Mouse (Mus musculus): ENCODE data around the gene Ube2k. TPM values are rescaled to one million over a fixed set of nuclear protein-coding genes. Genes with fewer than 3 reads are reported as not detected.

Ube2k gene
- 142 and 143 TPM in 2 replicates for polyA plus RNA-seq (2014; fragmentation: Nextera tagmentation; extraction: Ambion mirVana)

- Histone ChIP-seq H3K27me3 (ENCODE audit: control insufficient read depth, insufficient read depth, low read length) (no peaks in the 10 kb centered on the region), H3K4me3 (ENCODE audit: low read depth, low read length) (peak within 1 kb of the TSS; percentile 94), H3K36me3 (ENCODE audit: control insufficient read depth, insufficient read depth, low read length) (no peaks in the 10 kb centered on the region), H3K9me3 (ENCODE audit: control insufficient read depth, low read length) (no peaks in the 10 kb centered on the region), H3K4me2 (ENCODE audit: low read depth, low read length, severe bottlenecking) (peak within 1 kb of the TSS; percentile 62), H3K9ac (ENCODE audit: low read length) (peak within 1 kb of the TSS; percentile 98), H3K27ac (ENCODE audit: low read depth, low read length) (peak within 1 kb of the TSS; percentile 99), H3K4me1 (replicated peaks; ENCODE audit: control insufficient read depth, insufficient read depth, low read length) (no peaks in the 10 kb centered on the region; the same call in 1 of the 2 replicates)
- DNase-seq (ENCODE audit: low spot score) (peak; percentile 97), ATAC-seq (replicated peaks; ENCODE audit: low FRiP score) (peak; percentile 95)
- WGBS: under 1% methylated on average over 61 of the region's 66 CpGs
Measured at GRCm38 (mm10) chr5:65536751-65537419, at the start of gene Ube2k, which contains the start of gene Smim14. TSS of gene Ube2k (plus strand) at chr5:65537233. TSS of gene Smim14 (minus strand) at chr5:65537184.

- Histone ChIP-seq H3K9me3 (ENCODE audit: control insufficient read depth, low read length) (no peaks in the 10 kb centered on the region), H3K27me3 (ENCODE audit: control insufficient read depth, insufficient read depth, low read length) (no peaks in the 10 kb centered on the region), H3K9ac (ENCODE audit: low read length) (no peak overlapping the region), H3K4me2 (ENCODE audit: low read depth, low read length, severe bottlenecking) (no peak overlapping the region), H3K4me3 (ENCODE audit: low read depth, low read length) (no peak overlapping the region), H3K36me3 (ENCODE audit: control insufficient read depth, insufficient read depth, low read length) (no peaks in the 10 kb centered on the region), H3K27ac (ENCODE audit: low read depth, low read length) (no peak overlapping the region), H3K4me1 (replicated peaks; ENCODE audit: control insufficient read depth, insufficient read depth, low read length) (peaks cover 5% of the 10 kb centered on the region; the same call in 1 of the 2 replicates)
- ATAC-seq (replicated peaks; ENCODE audit: low FRiP score): no peak
- no peak for DNase-seq (ENCODE audit: low spot score)
- WGBS: 90% methylated on average over 10 of the region's 10 CpGs
Measured at GRCm38 (mm10) chr5:65487381-65487780, 49.7 kb upstream of the Ube2k start.

- Histone ChIP-seq H3K4me3 (ENCODE audit: low read depth, low read length) (no peak overlapping the region), H3K27me3 (ENCODE audit: control insufficient read depth, insufficient read depth, low read length) (no peaks in the 10 kb centered on the region), H3K27ac (ENCODE audit: low read depth, low read length) (no peak overlapping the region), H3K36me3 (ENCODE audit: control insufficient read depth, insufficient read depth, low read length) (no peaks in the 10 kb centered on the region), H3K4me2 (ENCODE audit: low read depth, low read length, severe bottlenecking) (no peak overlapping the region), H3K9me3 (ENCODE audit: control insufficient read depth, low read length) (no peaks in the 10 kb centered on the region), H3K4me1 (replicated peaks; ENCODE audit: control insufficient read depth, insufficient read depth, low read length) (peaks cover 5% of the 10 kb centered on the region; the same call in 1 of the 2 replicates), H3K9ac (ENCODE audit: low read length) (no peak overlapping the region)
- DNase-seq (ENCODE audit: low spot score): no peak
- 86% methylated on average over 7 of the region's 7 CpGs for WGBS
- no peak for ATAC-seq (replicated peaks; ENCODE audit: low FRiP score)
Measured at GRCm38 (mm10) chr5:65488725-65489124, 48.3 kb upstream of the Ube2k start.

- no peak for ATAC-seq (replicated peaks; ENCODE audit: low FRiP score)
- DNase-seq (ENCODE audit: low spot score): no peak
- WGBS: 82% methylated on average over 4 of the region's 4 CpGs
Measured at GRCm38 (mm10) chr5:65489830-65490229, 47.2 kb upstream of the Ube2k start.

GRCm38 (mm10) chr5:65491767-65492715, 45.0 kb upstream of the Ube2k start:
- Histone ChIP-seq H3K4me2 (ENCODE audit: low read depth, low read length, severe bottlenecking) (peak overlapping the region; percentile 93), H3K27ac (ENCODE audit: low read depth, low read length) (peak overlapping the region; percentile 78), H3K36me3 (ENCODE audit: control insufficient read depth, insufficient read depth, low read length) (no peaks in the 10 kb centered on the region), H3K9me3 (ENCODE audit: control insufficient read depth, low read length) (no peaks in the 10 kb centered on the region), H3K9ac (ENCODE audit: low read length) (peak overlapping the region; percentile 92), H3K4me1 (replicated peaks; ENCODE audit: control insufficient read depth, insufficient read depth, low read length) (peaks cover 5% of the 10 kb centered on the region; the same call in 1 of the 2 replicates), H3K4me3 (ENCODE audit: low read depth, low read length) (peak overlapping the region; percentile 92), H3K27me3 (ENCODE audit: control insufficient read depth, insufficient read depth, low read length) (no peaks in the 10 kb centered on the region)
- WGBS: 1% methylated on average over 49 of the region's 57 CpGs
- ATAC-seq (replicated peaks; ENCODE audit: low FRiP score): peak; percentile 81
- DNase-seq (ENCODE audit: low spot score): peak; percentile 84

More at GRCm38 (mm10) chr5:65489830-65490229, 47.2 kb upstream of the Ube2k start:
- Histone ChIP-seq H3K27me3 (ENCODE audit: control insufficient read depth, insufficient read depth, low read length) (no peaks in the 10 kb centered on the region), H3K9me3 (ENCODE audit: control insufficient read depth, low read length) (no peaks in the 10 kb centered on the region), H3K36me3 (ENCODE audit: control insufficient read depth, insufficient read depth, low read length) (no peaks in the 10 kb centered on the region), H3K9ac (ENCODE audit: low read length) (no peak overlapping the region), H3K27ac (ENCODE audit: low read depth, low read length) (no peak overlapping the region), H3K4me2 (ENCODE audit: low read depth, low read length, severe bottlenecking) (no peak overlapping the region), H3K4me1 (replicated peaks; ENCODE audit: control insufficient read depth, insufficient read depth, low read length) (peaks cover 5% of the 10 kb centered on the region; the same call in 1 of the 2 replicates), H3K4me3 (ENCODE audit: low read depth, low read length) (no peak overlapping the region)

- no peaks in the 10 kb centered on the region for H3K9me3 ChIP-seq (ENCODE audit: control insufficient read depth, low read length)
- DNase-seq (ENCODE audit: low spot score): peak; percentile 93
- H3K4me3 ChIP-seq (ENCODE audit: low read depth, low read length): peak within 1 kb of the TSS; percentile 92
- peak within 1 kb of the TSS; percentile 78 for H3K27ac ChIP-seq (ENCODE audit: low read depth, low read length)
- no peaks in the 10 kb centered on the region for H3K27me3 ChIP-seq (ENCODE audit: control insufficient read depth, insufficient read depth, low read length)
- WGBS: under 1% methylated on average over 50 of the region's 69 CpGs
- H3K4me1 ChIP-seq (replicated peaks; ENCODE audit: control insufficient read depth, insufficient read depth, low read length): peaks cover 5% of the 10 kb centered on the region; the same call in 1 of the 2 replicates
- ATAC-seq (replicated peaks; ENCODE audit: low FRiP score): peak; percentile 95
- peak within 1 kb of the TSS; percentile 93 for H3K4me2 ChIP-seq (ENCODE audit: low read depth, low read length, severe bottlenecking)
- H3K36me3 ChIP-seq (ENCODE audit: control insufficient read depth, insufficient read depth, low read length): no peaks in the 10 kb centered on the region
- peak within 1 kb of the TSS; percentile 92 for H3K9ac ChIP-seq (ENCODE audit: low read length)
Measured at GRCm38 (mm10) chr5:65492716-65493531, 44.1 kb upstream of the Ube2k start, which contains the start of gene Gm43552. TSS of gene Gm43552 (minus strand) at chr5:65492833.

- ATAC-seq (replicated peaks; ENCODE audit: low FRiP score) (no peak), DNase-seq (ENCODE audit: low spot score) (no peak)
- no peak overlapping the region for H3K27ac ChIP-seq (ENCODE audit: low read depth, low read length)
- H3K27me3 ChIP-seq (ENCODE audit: control insufficient read depth, insufficient read depth, low read length): no peaks in the 10 kb centered on the region
- H3K4me1 ChIP-seq (replicated peaks; ENCODE audit: control insufficient read depth, insufficient read depth, low read length): no peaks in the 10 kb centered on the region
- no peak overlapping the region for H3K4me2 ChIP-seq (ENCODE audit: low read depth, low read length, severe bottlenecking)
- WGBS: 87% methylated on average over 7 of the region's 7 CpGs
- H3K36me3 ChIP-seq (ENCODE audit: control insufficient read depth, insufficient read depth, low read length): no peaks in the 10 kb centered on the region
- H3K4me3 ChIP-seq (ENCODE audit: low read depth, low read length): no peak overlapping the region
- H3K9ac ChIP-seq (ENCODE audit: low read length): no peak overlapping the region
- no peaks in the 10 kb centered on the region for H3K9me3 ChIP-seq (ENCODE audit: control insufficient read depth, low read length)
Measured at GRCm38 (mm10) chr5:65500231-65500630, 36.8 kb upstream of the Ube2k start.

GRCm38 (mm10) chr5:65501407-65501806, 35.6 kb upstream of the Ube2k start:
- Histone ChIP-seq H3K4me3 (ENCODE audit: low read depth, low read length) (no peak overlapping the region), H3K4me1 (replicated peaks; ENCODE audit: control insufficient read depth, insufficient read depth, low read length) (no peaks in the 10 kb centered on the region), H3K27me3 (ENCODE audit: control insufficient read depth, insufficient read depth, low read length) (no peaks in the 10 kb centered on the region), H3K36me3 (ENCODE audit: control insufficient read depth, insufficient read depth, low read length) (no peaks in the 10 kb centered on the region), H3K4me2 (ENCODE audit: low read depth, low read length, severe bottlenecking) (no peak overlapping the region), H3K9me3 (ENCODE audit: control insufficient read depth, low read length) (no peaks in the 10 kb centered on the region), H3K9ac (ENCODE audit: low read length) (no peak overlapping the region), H3K27ac (ENCODE audit: low read depth, low read length) (no peak overlapping the region)
- WGBS: 94% methylated on average over 9 of the region's 9 CpGs
- no peak for ATAC-seq (replicated peaks; ENCODE audit: low FRiP score)
- DNase-seq (ENCODE audit: low spot score): no peak

Data from forebrain, embryonic 11.5 days (tissue).